Mouse (Mus musculus) limb, embryonic 13.5 days (tissue): ENCODE measurements around the gene Slc41a3. TPM values are rescaled to one million over a fixed set of nuclear protein-coding genes. Genes with fewer than 3 reads are reported as not detected.

Experiments used
- ATAC-seq: fragments of 200-750 bp; cut with Nextera tagmentation; 2 replicates; pipeline ENCODE4 v1.8.0; 2017; ENCODE audit warnings: low read depth, moderate number of reproducible peaks, moderate TSS enrichment; ENCODE audit not compliant: low FRiP score
- H3K27ac ChIP-seq: fragments of 300-500 bp; sonication (generic); 2 replicates; pipeline ENCODE4 v1.5.1; 2015; ENCODE audit warnings: inconsistent platforms, mild to moderate bottlenecking, moderate library complexity
- H3K27me3 ChIP-seq: fragments of 300-500 bp; sonication (generic); 2 replicates; pipeline ENCODE4 v1.6.1; 2015; ENCODE audit warnings: mild to moderate bottlenecking, inconsistent platforms
- H3K36me3 ChIP-seq: fragments of 300-500 bp; sonication (generic); 2 replicates; pipeline ENCODE4 v1.6.1; 2015; ENCODE audit warnings: inconsistent platforms, mild to moderate bottlenecking, moderate library complexity
- H3K4me1 ChIP-seq: fragments of 300-500 bp; sonication (generic); 2 replicates; pipeline ENCODE4 v1.6.1; 2015; ENCODE audit warnings: inconsistent platforms
- H3K4me2 ChIP-seq: fragments of 300-500 bp; sonication (generic); replicated peaks from 2 replicates; pipeline ENCODE4 v1.6.1; 2015; ENCODE audit warnings: inconsistent platforms, mild to moderate bottlenecking, moderate library complexity
- H3K4me3 ChIP-seq: fragments of 300-500 bp; sonication (generic); 2 replicates; pipeline ENCODE4 v1.5.1; 2015; ENCODE audit warnings: moderate library complexity, mild to moderate bottlenecking, inconsistent platforms
- H3K9ac ChIP-seq: fragments of 300-500 bp; sonication (generic); 2 replicates; pipeline ENCODE4 v1.6.1; 2015; ENCODE audit warnings: mild to moderate bottlenecking, inconsistent platforms
- H3K9me3 ChIP-seq: fragments of 300-500 bp; sonication (generic); 2 replicates; pipeline ENCODE4 v1.6.1; 2016; ENCODE audit warnings: inconsistent platforms
- WGBS: fragments of 180-500 bp; shearing (Covaris S2); methylation state at CpG from one replicate; pipeline ENCODE4 v1.1.7; 2015; 5-methylcytosine and 5-hydroxymethylcytosine counted together
- polyA plus RNA-seq: library from polyadenylated mRNA; unstranded; fragments of >200 nt; fragmentation: Nextera tagmentation; extraction: Ambion mirVana; gene quantifications from 2 replicates; pipeline ENCODE4 v1.2.1, GENCODE M21; 2015

Gene Slc41a3
- polyA plus RNA-seq, 1 experiment from 2014 or later = 3.3 TPM

DNA sequence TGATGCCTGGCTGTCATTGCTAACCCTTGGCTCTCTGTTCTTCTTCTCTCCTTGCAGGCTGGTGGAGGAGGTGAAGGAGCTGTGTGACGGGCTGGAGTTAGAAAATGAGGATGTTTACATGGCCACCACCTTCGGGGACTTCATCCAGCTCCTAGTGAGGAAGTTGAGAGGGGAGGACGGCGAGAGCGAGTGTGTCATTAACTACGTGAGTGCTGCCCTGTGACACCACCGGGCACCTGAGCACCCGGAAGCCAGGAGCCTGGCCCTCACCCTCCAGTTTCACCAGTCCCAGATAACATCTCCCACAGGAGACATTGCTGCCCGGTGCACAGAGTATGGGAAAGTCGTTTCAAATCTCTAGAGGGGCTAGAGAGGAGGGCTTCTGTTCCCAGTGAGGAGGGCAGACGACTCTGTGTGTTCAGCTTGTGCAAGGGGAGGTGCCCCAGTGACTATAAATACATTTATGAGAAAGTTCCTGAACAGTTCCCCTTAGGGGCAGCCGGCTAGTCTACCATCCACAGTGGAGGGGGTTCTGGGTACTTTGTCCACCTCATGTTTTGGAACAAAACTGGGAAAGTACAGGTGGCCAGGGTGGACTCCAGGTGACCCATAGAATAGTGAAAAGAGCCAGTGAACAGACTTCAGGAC, 34.7 kb upstream of the Slc41a3 start:
- Histone ChIP-seq H3K4me2 (no peak overlapping the region), H3K9ac (peak overlapping the region; percentile 31; the same call in 1 of the 2 replicates), H3K9me3 (no peaks in the 10 kb centered on the region), H3K36me3 (no peaks in the 10 kb centered on the region), H3K4me3 (no peak overlapping the region), H3K27ac (no peak overlapping the region), H3K4me1 (peaks cover 21% of the 10 kb centered on the region), H3K27me3 (0 out of 2 replicates have a peak, but pooled peaks cover 3% of the 10 kb centered on the region)
- ATAC-seq = no peak
- WGBS = 46% methylated on average over 12 of the region's 12 CpGs

DNA sequence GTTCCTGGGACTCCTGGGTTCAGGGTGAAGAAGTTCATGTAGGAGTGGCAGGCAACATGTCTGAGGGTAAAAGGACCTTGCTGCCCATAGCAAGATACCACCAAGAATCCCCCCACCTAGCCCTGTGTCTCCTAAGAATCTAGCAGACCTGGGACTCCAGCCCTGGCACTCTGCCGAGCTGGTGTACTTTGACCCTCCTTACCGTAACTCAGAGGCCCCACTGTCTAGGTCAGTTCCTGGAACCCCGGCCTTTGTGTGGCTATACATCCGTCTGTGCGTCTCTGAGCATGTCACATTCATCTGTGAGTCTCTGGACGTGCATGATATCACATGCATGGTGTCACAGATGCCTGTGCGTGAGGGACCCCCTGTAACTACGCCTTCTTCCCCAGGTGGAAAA, 34.1 kb upstream of the Slc41a3 start:
- 69% methylated on average over 8 of the region's 8 CpGs for WGBS
- H3K27me3 ChIP-seq = 0 out of 2 replicates have a peak, but pooled peaks cover 3% of the 10 kb centered on the region

DNA sequence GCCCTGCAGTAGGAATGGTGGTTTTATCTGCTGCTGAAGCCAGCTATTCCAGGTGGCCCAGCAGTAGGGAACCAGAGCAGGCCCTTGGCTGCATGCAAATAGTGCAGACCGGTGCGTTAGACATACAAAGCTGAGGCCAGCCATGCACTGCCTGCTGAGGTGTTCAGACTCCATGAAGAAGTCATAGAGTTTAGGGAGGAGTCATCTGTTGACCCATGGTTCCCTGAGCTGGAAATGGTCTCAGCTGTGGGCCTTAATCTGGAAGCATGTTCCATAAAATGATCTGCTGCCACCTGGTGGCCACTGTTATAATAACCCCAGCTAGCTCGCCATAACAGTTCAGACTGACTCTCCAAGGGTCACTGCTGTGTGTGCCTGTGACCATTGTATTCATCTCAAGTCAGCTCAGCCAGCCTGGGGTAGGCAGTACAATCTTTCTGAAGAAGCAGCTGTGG, 29.2 kb upstream of the Slc41a3 start:
- Histone ChIP-seq H3K9me3 (no peaks in the 10 kb centered on the region), H3K4me2 (no peak overlapping the region), H3K27me3 (no peaks in the 10 kb centered on the region), H3K9ac (no peak overlapping the region; the same call in 1 of the 2 replicates), H3K36me3 (no peaks in the 10 kb centered on the region), H3K4me1 (peaks cover 2% of the 10 kb centered on the region; the same call in 1 of the 2 replicates), H3K4me3 (no peak overlapping the region), H3K27ac (no peak overlapping the region)
- 50% methylated on average over 3 of the region's 3 CpGs for WGBS
- ATAC-seq = peak; percentile 26; the same call in 1 of the 2 replicates

More for the DNA sequence above, 34.1 kb upstream of the Slc41a3 start:
- H3K4me1 ChIP-seq = peaks cover 21% of the 10 kb centered on the region
- H3K9ac ChIP-seq = no peak overlapping the region
- no peak for ATAC-seq
- H3K27ac ChIP-seq = no peak overlapping the region
- H3K4me2 ChIP-seq = no peak overlapping the region
- no peak overlapping the region for H3K4me3 ChIP-seq
- no peaks in the 10 kb centered on the region for H3K9me3 ChIP-seq
- no peaks in the 10 kb centered on the region for H3K36me3 ChIP-seq

DNA sequence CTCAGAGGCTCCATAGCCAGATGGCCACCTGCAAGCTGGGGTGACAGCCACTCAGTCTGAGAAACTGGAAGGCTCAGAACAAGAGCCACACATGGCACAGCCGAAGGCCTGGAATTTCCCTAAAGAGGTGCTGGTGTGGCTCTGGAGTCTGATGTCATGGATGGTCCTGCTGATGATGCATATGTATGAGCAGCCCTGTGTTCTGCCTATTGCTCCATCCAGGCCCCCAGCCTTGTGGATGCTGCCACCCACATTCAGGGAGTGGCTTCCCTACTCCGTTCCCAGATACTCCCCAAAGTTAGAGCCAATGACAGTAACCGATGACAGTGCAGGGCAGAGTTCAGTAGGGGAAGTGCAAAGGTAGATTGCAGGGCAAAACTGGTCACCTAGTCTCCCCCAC, 26.4 kb upstream of the Slc41a3 start:
- no peak overlapping the region for H3K4me3 ChIP-seq
- no peak for ATAC-seq
- H3K36me3 ChIP-seq = no peaks in the 10 kb centered on the region
- H3K4me2 ChIP-seq = no peak overlapping the region
- H3K9ac ChIP-seq = no peak overlapping the region
- no peaks in the 10 kb centered on the region for H3K9me3 ChIP-seq
- H3K4me1 ChIP-seq = no peaks in the 10 kb centered on the region
- WGBS = 53% methylated on average over 3 of the region's 3 CpGs
- no peaks in the 10 kb centered on the region for H3K27me3 ChIP-seq
- no peak overlapping the region for H3K27ac ChIP-seq

GRCm38 (mm10) chr6:90582331-90582730, 22.2 kb upstream of the Slc41a3 start:
- Histone ChIP-seq H3K4me1 (no peaks in the 10 kb centered on the region), H3K9ac (no peak overlapping the region), H3K27me3 (no peaks in the 10 kb centered on the region), H3K9me3 (no peaks in the 10 kb centered on the region), H3K4me2 (no peak overlapping the region), H3K36me3 (no peaks in the 10 kb centered on the region), H3K4me3 (no peak overlapping the region), H3K27ac (no peak overlapping the region)
- WGBS = 79% methylated on average over 2 of the region's 2 CpGs
- ATAC-seq = no peak

DNA sequence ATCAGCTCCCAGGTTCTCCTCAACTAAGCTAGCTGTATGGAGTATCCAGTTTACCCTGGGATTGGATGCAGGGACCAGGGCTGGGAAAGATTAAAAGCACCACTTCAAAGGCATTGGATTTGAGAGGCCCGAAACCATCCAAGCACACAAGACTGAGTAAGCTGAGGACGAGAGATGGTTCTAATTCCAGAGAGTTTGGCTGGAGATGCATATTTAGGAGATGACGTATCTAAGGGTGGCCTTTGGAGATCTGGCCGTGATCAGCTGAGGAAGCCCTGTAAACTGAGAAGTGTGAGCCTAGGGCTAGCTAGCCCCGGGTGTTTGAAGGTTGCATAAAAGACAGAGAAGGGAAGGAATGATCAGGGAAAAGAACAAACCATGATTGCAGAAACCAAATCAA, 16.4 kb upstream of the Slc41a3 start:
- Histone ChIP-seq H3K4me3 (no peak overlapping the region), H3K4me1 (no peaks in the 10 kb centered on the region), H3K27me3 (no peaks in the 10 kb centered on the region), H3K4me2 (no peak overlapping the region), H3K27ac (no peak overlapping the region), H3K9ac (no peak overlapping the region), H3K36me3 (no peaks in the 10 kb centered on the region), H3K9me3 (no peaks in the 10 kb centered on the region)
- peak; percentile 32; the same call in 1 of the 2 replicates for ATAC-seq
- WGBS = 27% methylated on average over 5 of the region's 5 CpGs

GRCm38 (mm10) chr6:90590707-90591106, 13.8 kb upstream of the Slc41a3 start:
- no peak overlapping the region for H3K4me2 ChIP-seq
- H3K27me3 ChIP-seq = no peaks in the 10 kb centered on the region
- H3K4me3 ChIP-seq = no peak overlapping the region
- 100% methylated on average over 1 of the region's 1 CpGs for WGBS
- H3K9ac ChIP-seq = no peak overlapping the region
- ATAC-seq = no peak
- H3K9me3 ChIP-seq = no peaks in the 10 kb centered on the region
- H3K4me1 ChIP-seq = no peaks in the 10 kb centered on the region
- no peak overlapping the region for H3K27ac ChIP-seq
- no peaks in the 10 kb centered on the region for H3K36me3 ChIP-seq

DNA sequence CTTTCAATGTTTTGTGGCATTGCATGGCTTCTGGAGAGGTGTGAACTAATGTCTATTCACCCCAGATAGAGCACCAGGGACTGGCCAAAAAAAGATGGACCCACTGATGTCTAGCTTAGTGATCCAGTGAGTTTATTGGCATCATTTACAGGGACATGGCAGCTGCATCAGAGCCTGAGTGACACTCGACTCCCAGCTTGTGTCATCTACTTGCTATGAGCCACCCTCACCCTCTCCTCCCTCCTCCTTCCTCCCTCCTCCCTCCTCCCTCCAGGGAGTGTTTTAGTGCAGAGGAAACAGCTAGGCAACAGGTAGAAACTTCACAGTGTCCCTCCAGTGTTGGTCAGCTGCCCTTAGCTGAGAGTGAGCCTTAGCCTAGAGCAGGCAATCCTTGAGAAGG, 9.6 kb upstream of the Slc41a3 start:
- Histone ChIP-seq H3K36me3 (no peaks in the 10 kb centered on the region), H3K4me3 (no peak overlapping the region), H3K9me3 (no peaks in the 10 kb centered on the region), H3K9ac (no peak overlapping the region), H3K4me1 (no peaks in the 10 kb centered on the region), H3K27ac (no peak overlapping the region), H3K27me3 (no peaks in the 10 kb centered on the region), H3K4me2 (no peak overlapping the region)
- 56% methylated on average over 1 of the region's 1 CpGs for WGBS
- ATAC-seq = no peak

DNA sequence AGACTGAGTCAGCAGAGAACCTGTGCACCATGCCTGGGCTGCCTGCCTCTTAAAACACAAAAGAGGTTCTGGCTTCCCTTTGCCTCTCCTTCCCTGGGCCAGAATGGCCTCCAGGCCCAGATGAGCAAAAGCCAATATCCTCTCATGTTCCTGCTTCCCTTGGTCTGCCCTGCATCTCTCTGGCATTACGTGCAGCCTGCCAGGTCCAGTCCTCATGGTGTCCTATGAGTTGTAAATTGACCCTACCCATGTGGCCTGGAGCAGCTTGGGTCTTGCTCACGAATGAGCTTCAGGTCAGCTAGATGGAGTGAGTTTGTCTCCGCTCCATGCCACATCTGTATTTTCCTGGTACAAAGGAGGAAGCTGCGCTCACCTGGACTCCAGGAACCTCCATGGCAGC, 7.5 kb upstream of the Slc41a3 start:
- Histone ChIP-seq H3K9ac (no peak overlapping the region), H3K4me2 (no peak overlapping the region), H3K9me3 (no peaks in the 10 kb centered on the region), H3K27me3 (peaks cover 2% of the 10 kb centered on the region; the same call in 1 of the 2 replicates), H3K36me3 (no peaks in the 10 kb centered on the region), H3K4me1 (no peaks in the 10 kb centered on the region), H3K4me3 (no peak overlapping the region), H3K27ac (no peak overlapping the region)
- ATAC-seq = no peak
- 81% methylated on average over 4 of the region's 4 CpGs for WGBS

DNA sequence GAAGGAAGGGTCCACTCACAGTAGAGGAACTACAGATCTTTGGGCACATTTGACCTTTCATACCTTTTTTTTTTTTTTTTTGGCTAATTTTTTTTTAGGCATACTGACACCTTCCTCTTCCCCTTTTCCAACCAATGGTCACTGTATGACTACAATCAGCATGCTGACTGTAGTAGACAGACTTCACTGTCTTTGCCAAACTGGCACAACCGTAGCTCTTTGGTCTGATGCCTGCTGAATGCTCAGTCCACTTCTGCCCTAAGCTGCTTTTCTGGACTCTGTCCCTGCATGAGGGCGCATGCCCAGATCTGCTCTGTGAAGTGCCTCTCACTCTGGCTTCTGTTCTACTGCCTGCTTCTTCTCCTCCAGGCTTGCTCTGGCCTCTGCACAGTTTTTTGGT, 6.9 kb upstream of the Slc41a3 start:
- Histone ChIP-seq H3K4me2 (no peak overlapping the region), H3K27ac (no peak overlapping the region), H3K9ac (no peak overlapping the region), H3K9me3 (no peaks in the 10 kb centered on the region), H3K36me3 (no peaks in the 10 kb centered on the region), H3K4me3 (no peak overlapping the region), H3K4me1 (no peaks in the 10 kb centered on the region), H3K27me3 (peaks cover 2% of the 10 kb centered on the region; the same call in 1 of the 2 replicates)
- no peak for ATAC-seq
- WGBS = 84% methylated on average over 2 of the region's 2 CpGs

- ATAC-seq = no peak
- WGBS = 86% methylated on average over 6 of the region's 6 CpGs
- no peak overlapping the region for H3K4me3 ChIP-seq
- no peak overlapping the region for H3K9ac ChIP-seq
- no peak overlapping the region for H3K27ac ChIP-seq
- no peaks in the 10 kb centered on the region for H3K4me1 ChIP-seq
- H3K36me3 ChIP-seq = no peaks in the 10 kb centered on the region
- no peak overlapping the region for H3K4me2 ChIP-seq
- peaks cover 2% of the 10 kb centered on the region; the same call in 1 of the 2 replicates for H3K27me3 ChIP-seq
- H3K9me3 ChIP-seq = no peaks in the 10 kb centered on the region
Measured at GRCm38 (mm10) chr6:90598197-90598596, 6.3 kb upstream of the Slc41a3 start.

- Histone ChIP-seq H3K27me3 (peaks cover 2% of the 10 kb centered on the region; the same call in 1 of the 2 replicates), H3K9ac (no peak overlapping the region), H3K9me3 (no peaks in the 10 kb centered on the region), H3K27ac (no peak overlapping the region), H3K4me3 (no peak overlapping the region), H3K4me1 (0 out of 2 replicates have a peak, but pooled peaks cover 8% of the 10 kb centered on the region), H3K4me2 (no peak overlapping the region), H3K36me3 (no peaks in the 10 kb centered on the region)
- ATAC-seq = no peak
- 76% methylated on average over 4 of the region's 4 CpGs for WGBS
Measured at GRCm38 (mm10) chr6:90600351-90600750, 4.2 kb upstream of the Slc41a3 start.

GRCm38 (mm10) chr6:90601736-90602135, 2.8 kb upstream of the Slc41a3 start:
- no peak overlapping the region for H3K9ac ChIP-seq
- 52% methylated on average over 7 of the region's 7 CpGs for WGBS
- H3K4me3 ChIP-seq = no peak overlapping the region
- H3K9me3 ChIP-seq = no peaks in the 10 kb centered on the region
- ATAC-seq = no peak
- no peak overlapping the region for H3K4me2 ChIP-seq
- no peaks in the 10 kb centered on the region for H3K36me3 ChIP-seq
- H3K27me3 ChIP-seq = peaks cover 13% of the 10 kb centered on the region
- no peak overlapping the region for H3K27ac ChIP-seq
- H3K4me1 ChIP-seq = peaks cover 14% of the 10 kb centered on the region
